Comparison of ENCODE assay signal across 9 mouse cellular contexts in genomic region chr9:41580611-41581041, GRCm38 (mm10).
DNase-seq lines count a peak whose midpoint lies in the region; ATAC-seq and TF ChIP-seq lines count a peak whose summit lies in the region.
"Had no signal": no experiment of that assay in that cellular context is flagged by ENCODE, and none has a peak within 500 bp of the region (broad histone marks: within the 10 kb centered on the region; RNA-seq: fewer than 3 reads in every experiment).

No protein-coding gene starts in this region.

- no peaks in the 10 kb centered on the region for H3K4me1 ChIP-seq in thymus, adult 2 months (replicated peaks; ENCODE audit: control insufficient read depth, insufficient read depth, low read length)
- peaks cover 12% of the 10 kb centered on the region for H3K4me1 ChIP-seq in embryonic fibroblast, embryonic 13.5 days (ENCODE audit: control insufficient read depth, insufficient read depth, low read length)
- H3K4me1 ChIP-seq in heart, embryonic 12.5 days (replicated peaks) = peaks cover 28% of the 10 kb centered on the region

- no peaks in the 10 kb centered on the region for H3K9me3 ChIP-seq in heart, embryonic 12.5 days (replicated peaks)
- H3K9me3 ChIP-seq: G1E had no signal

- TF ChIP-seq POLR2A in thymus, adult 2 months (IDR thresholded peaks at IDR 0.05; ENCODE audit: control insufficient read depth, extremely low read depth, insufficient read depth, low read length, poor library complexity) = no peak
- TF ChIP-seq POLR2A in embryonic fibroblast, embryonic 13.5 days (IDR thresholded peaks at IDR 0.05; ENCODE audit: low read depth, low read length) = peak; percentile 52; the same call in 1 of the 2 replicates

- TF ChIP-seq CTCF in thymus, adult 2 months (IDR thresholded peaks at IDR 0.05; ENCODE audit: borderline replicate concordance, control insufficient read depth, extremely low read depth, insufficient read depth, low read length, poor library complexity) = no peak
- TF ChIP-seq CTCF in embryonic fibroblast, embryonic 13.5 days (IDR thresholded peaks at IDR 0.05; ENCODE audit: borderline replicate concordance, insufficient read depth, low read length) = no peak
- no peak for TF ChIP-seq CTCF in layer of hippocampus, adult 2 months (conservative IDR thresholded peaks at IDR 0.05)

- H3K27ac ChIP-seq in thymus, adult 2 months (ENCODE audit: control insufficient read depth, insufficient read depth, low read length) = no peak overlapping the region; the same call in 1 of the 2 replicates
- H3K27ac ChIP-seq in embryonic fibroblast, embryonic 13.5 days (ENCODE audit: insufficient read depth, low read length) = peak overlapping the region; percentile 100
- H3K27ac ChIP-seq in heart, embryonic 12.5 days (ENCODE audit: poor library complexity, severe bottlenecking) = peak overlapping the region; percentile 82
- peak overlapping the region; percentile 79 for H3K27ac ChIP-seq in layer of hippocampus, adult 2 months

- H3K36me3 ChIP-seq in thymus, adult 2 months (ENCODE audit: control insufficient read depth, insufficient read depth, low read length) = no peaks in the 10 kb centered on the region
- H3K36me3 ChIP-seq in heart, embryonic 12.5 days = peaks cover under 1% of the 10 kb centered on the region; the same call in 1 of the 2 replicates
- H3K36me3 ChIP-seq: G1E had no signal

- no peak for DNase-seq in thymus, adult 2 months
- DNase-seq in thymus, adult 18-20 months = no peak
- DNase-seq in layer of hippocampus, adult 2 months (ENCODE audit: low spot score in 2 of 2) = peak; percentile 70 to 87
- peak; percentile 24 to 34 for DNase-seq in lung, adult 18-20 months
- peak; percentile 55 for DNase-seq in ovary, postnatal 36 days (ENCODE audit: low spot score)
- DNase-seq in spleen, postnatal 4 days (ENCODE audit: low spot score in 2 of 2) = no peak

- H3K4me3 ChIP-seq in thymus, adult 2 months (ENCODE audit: control insufficient read depth, insufficient read depth, low read length) = peak overlapping the region; percentile 24
- peak overlapping the region; percentile 64 for H3K4me3 ChIP-seq in embryonic fibroblast, embryonic 13.5 days (ENCODE audit: insufficient read depth, low read length)
- peak overlapping the region; percentile 85 for H3K4me3 ChIP-seq in heart, embryonic 12.5 days
- H3K4me3 ChIP-seq in layer of hippocampus, adult 2 months = peak overlapping the region; percentile 65

- H3K4me2 ChIP-seq in heart, embryonic 12.5 days = peak overlapping the region; percentile 76

- peak; percentile 49; the same call in 1 of the 2 replicates for ATAC-seq in heart, embryonic 12.5 days (ENCODE audit: insufficient number of reproducible peaks, low FRiP score)

- 10% methylated on average over 13 of the region's 13 CpGs for WGBS in thymus, adult 2 months
- 0% methylated on average over 13 of the region's 13 CpGs for WGBS in heart, embryonic 12.5 days

- H3K27me3 ChIP-seq in thymus, adult 2 months (ENCODE audit: control insufficient read depth, insufficient read depth, low read length) = peaks cover 3% of the 10 kb centered on the region; the same call in 1 of the 2 replicates
- H3K27me3 ChIP-seq in heart, embryonic 12.5 days (replicated peaks) = no peaks in the 10 kb centered on the region

- H3K9ac ChIP-seq in heart, embryonic 12.5 days = peak overlapping the region; percentile 88

Comparison
In these comparisons a context has a peak if more than half of its experiments do, and no peak if none do; other contexts are left out.
1. DNase-seq: peak in layer of hippocampus, adult 2 months (2 of 2), lung, adult 18-20 months (2 of 2) and ovary, postnatal 36 days (single experiment); none in thymus, adult 2 months (single experiment), thymus, adult 18-20 months (0 of 2) and spleen, postnatal 4 days (0 of 2).
2. H3K4me3 ChIP-seq: peak in every context shown above with its lines; median percentile 85 in heart, embryonic 12.5 days; 65 in layer of hippocampus, adult 2 months; 64 in embryonic fibroblast, embryonic 13.5 days; 24 in thymus, adult 2 months.